Mouse (Mus musculus) lung, adult 2 months (tissue): ENCODE data around the gene Zbtb1.

ENCODE experiments used
- CTCF ChIP-seq: fragments of 200-500 bp; IDR thresholded peaks from 2 replicates; pipeline ENCODE4 v1.5.1; 2011; ENCODE audit warnings: mild to moderate bottlenecking, low read length, control low read depth; ENCODE audit not compliant: insufficient read depth
- POLR2A ChIP-seq: fragments of 200-500 bp; IDR thresholded peaks from 2 replicates; pipeline ENCODE4 v1.6.1; 2011; ENCODE audit warnings: low read depth, mild to moderate bottlenecking, control low read depth, low read length, borderline replicate concordance; ENCODE audit errors: extremely low read depth

DNA sequence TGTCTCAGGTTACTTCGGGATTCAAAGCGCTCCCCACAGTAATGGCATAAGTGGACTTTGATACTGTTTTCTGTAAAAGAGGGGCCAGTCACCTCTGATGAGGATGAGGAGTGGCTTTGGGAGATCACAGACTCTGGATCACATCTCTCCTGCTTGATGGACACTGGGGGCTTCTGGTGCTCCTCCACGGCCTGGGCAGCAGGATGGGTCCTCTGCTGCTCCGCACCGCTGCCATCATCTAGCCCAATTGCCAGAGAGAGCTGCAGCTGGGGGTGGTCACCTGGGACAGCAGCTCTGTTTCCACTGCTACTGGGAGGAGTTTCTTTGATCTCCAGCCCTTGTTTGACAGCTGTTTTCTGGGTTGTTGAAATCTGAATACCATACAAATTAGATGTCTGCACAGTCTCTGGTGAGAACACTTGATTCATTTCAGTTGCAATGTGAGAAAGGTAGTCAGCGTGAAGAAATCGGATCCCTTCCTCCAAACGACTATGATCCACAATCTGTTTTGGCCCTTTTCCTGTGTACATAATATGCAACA, 20.3 kb upstream of the Zbtb1 start:
- TF ChIP-seq CTCF (no peak), POLR2A (no peak)
